Mouse (Mus musculus) midbrain, embryonic 12.5 days (tissue): ENCODE results near the gene Zfp697. TPM values are rescaled to one million over a fixed set of nuclear protein-coding genes. Genes with fewer than 3 reads are reported as not detected.

Experiments
- ATAC-seq: fragments of 200-750 bp; cut with Nextera tagmentation; 2 replicates; pipeline ENCODE4 v1.8.0; 2017; ENCODE audit warnings: low read depth, moderate TSS enrichment, moderate library complexity; ENCODE audit not compliant: low FRiP score
- H3K27ac ChIP-seq: fragments of 300-500 bp; sonication (generic); replicated peaks from 2 replicates; pipeline ENCODE4 v1.5.1; 2016; ENCODE audit warnings: mild to moderate bottlenecking
- H3K27me3 ChIP-seq: fragments of 300-500 bp; sonication (generic); 2 replicates; pipeline ENCODE4 v1.6.1; 2016; ENCODE audit warnings: mild to moderate bottlenecking
- H3K36me3 ChIP-seq: fragments of 300-500 bp; sonication (generic); 2 replicates; pipeline ENCODE4 v1.6.1; 2016
- H3K4me1 ChIP-seq: fragments of 300-500 bp; sonication (generic); 2 replicates; pipeline ENCODE4 v1.6.1; 2016
- H3K4me2 ChIP-seq: fragments of 300-500 bp; sonication (generic); replicated peaks from 2 replicates; pipeline ENCODE4 v1.6.1; 2016; ENCODE audit warnings: mild to moderate bottlenecking, moderate library complexity
- H3K4me3 ChIP-seq: fragments of 300-500 bp; sonication (generic); 2 replicates; pipeline ENCODE4 v1.5.1; 2016; ENCODE audit warnings: mild to moderate bottlenecking
- H3K9ac ChIP-seq: fragments of 300-500 bp; sonication (generic); replicated peaks from 2 replicates; pipeline ENCODE4 v1.6.1; 2016; ENCODE audit warnings: mild to moderate bottlenecking, moderate library complexity
- H3K9me3 ChIP-seq: fragments of 300-500 bp; sonication (generic); 2 replicates; pipeline ENCODE4 v1.6.1; 2016; ENCODE audit warnings: mild to moderate bottlenecking
- WGBS: fragments of 180-500 bp; shearing (Covaris S2); methylation state at CpG from one replicate; pipeline ENCODE4 v1.1.7; 2016; 5-methylcytosine and 5-hydroxymethylcytosine counted together
- polyA plus RNA-seq: library from polyadenylated mRNA; unstranded; fragments of >200 nt; fragmentation: Nextera tagmentation; extraction: Ambion mirVana; gene quantifications from 2 replicates; pipeline ENCODE4 v1.2.1, GENCODE M21; 2016

Gene Zfp697
- polyA plus RNA-seq, 1 experiment from 2014 or later, result 9.9 TPM

GRCm38 (mm10) chr3:98756836-98757235 is 374.6 kb downstream of the Zfp697 start:
- ATAC-seq, result no peak
- no peak overlapping the region for H3K27ac ChIP-seq
- H3K9me3 ChIP-seq, result no peaks in the 10 kb centered on the region
- 91% methylated on average over 3 of the region's 3 CpGs for WGBS
- no peaks in the 10 kb centered on the region for H3K27me3 ChIP-seq
- H3K4me3 ChIP-seq, result no peak overlapping the region
- no peaks in the 10 kb centered on the region for H3K36me3 ChIP-seq
- no peak overlapping the region for H3K4me2 ChIP-seq
- H3K9ac ChIP-seq, result no peak overlapping the region
- no peaks in the 10 kb centered on the region for H3K4me1 ChIP-seq

- no peaks in the 10 kb centered on the region for H3K4me1 ChIP-seq
- ATAC-seq, result no peak
- no peak overlapping the region for H3K4me2 ChIP-seq
- no peaks in the 10 kb centered on the region for H3K36me3 ChIP-seq
- H3K9me3 ChIP-seq, result no peaks in the 10 kb centered on the region
- H3K9ac ChIP-seq, result no peak overlapping the region
- H3K4me3 ChIP-seq, result no peak overlapping the region
- H3K27me3 ChIP-seq, result no peaks in the 10 kb centered on the region
- H3K27ac ChIP-seq, result no peak overlapping the region
Measured at GRCm38 (mm10) chr3:98764155-98764554, 381.9 kb downstream of the Zfp697 start.

- H3K27me3 ChIP-seq, result no peaks in the 10 kb centered on the region
- no peak overlapping the region for H3K4me3 ChIP-seq
- no peak for ATAC-seq
Measured at GRCm38 (mm10) chr3:98780921-98781320, 398.7 kb downstream of the Zfp697 start.

GRCm38 (mm10) chr3:98782181-98782868 is 400.1 kb downstream of the Zfp697 start:
- Histone ChIP-seq H3K4me1 (no peaks in the 10 kb centered on the region), H3K27ac (no peak overlapping the region), H3K36me3 (no peaks in the 10 kb centered on the region), H3K9ac (no peak overlapping the region), H3K9me3 (no peaks in the 10 kb centered on the region), H3K27me3 (no peaks in the 10 kb centered on the region), H3K4me2 (no peak overlapping the region), H3K4me3 (no peak overlapping the region)
- no peak for ATAC-seq

More at GRCm38 (mm10) chr3:98780921-98781320, 398.7 kb downstream of the Zfp697 start:
- no peaks in the 10 kb centered on the region for H3K4me1 ChIP-seq
- no peaks in the 10 kb centered on the region for H3K36me3 ChIP-seq
- no peaks in the 10 kb centered on the region for H3K9me3 ChIP-seq
- no peak overlapping the region for H3K4me2 ChIP-seq
- no peak overlapping the region for H3K9ac ChIP-seq
- no peak overlapping the region for H3K27ac ChIP-seq

- 67% methylated on average over 2 of the region's 2 CpGs for WGBS
- Histone ChIP-seq H3K27ac (no peak overlapping the region), H3K9me3 (no peaks in the 10 kb centered on the region), H3K36me3 (no peaks in the 10 kb centered on the region), H3K4me2 (no peak overlapping the region), H3K27me3 (no peaks in the 10 kb centered on the region), H3K4me3 (no peak overlapping the region), H3K9ac (no peak overlapping the region), H3K4me1 (no peaks in the 10 kb centered on the region)
- no peak for ATAC-seq
Measured at GRCm38 (mm10) chr3:98786551-98786950, 404.3 kb downstream of the Zfp697 start.

Other genes starting within 250 kb of the Zfp697 start
- not detected in 2 replicates for gene Adam30, start 221.8 kb upstream of the Zfp697 start, polyA plus RNA-seq
- gene Reg4, start 160.3 kb upstream of the Zfp697 start, polyA plus RNA-seq, result not detected in 2 replicates
- 5.0 and 6.7 TPM in 2 replicates for gene Hmgcs2, start 102.0 kb upstream of the Zfp697 start, polyA plus RNA-seq
- 257 and 278 TPM in 2 replicates for gene Phgdh, start 42.5 kb upstream of the Zfp697 start, polyA plus RNA-seq
- gene Gm4450, start 74.7 kb downstream of the Zfp697 start, polyA plus RNA-seq, result not detected in 2 replicates
- not detected in 2 replicates for gene Hsd3b4, start 128.1 kb downstream of the Zfp697 start, polyA plus RNA-seq
- not detected in 2 replicates for gene Gm10681, start 206.3 kb downstream of the Zfp697 start, polyA plus RNA-seq
- gene Hsd3b5, start 247.8 kb downstream of the Zfp697 start, polyA plus RNA-seq, result not detected in 2 replicates